Mouse (Mus musculus) stomach, embryonic 15.5 days (tissue): Measurements from ENCODE around the gene Fut1. TPM values are rescaled to one million over a fixed set of nuclear protein-coding genes. Genes with fewer than 3 reads are reported as not detected.
A peak's percentile ranks its signal among the peaks of the same experiment; 100 is the strongest.

ENCODE experiments used
- ATAC-seq: fragments of 200-750 bp; cut with Nextera tagmentation; 2 replicates; pipeline ENCODE4 v1.8.0; 2017; ENCODE audit warnings: low read depth, moderate number of reproducible peaks, moderate TSS enrichment; ENCODE audit not compliant: insufficient read depth, low FRiP score
- H3K27ac ChIP-seq: fragments of 300-500 bp; sonication (generic); 2 replicates; pipeline ENCODE4 v1.5.1; 2015; ENCODE audit warnings: mild to moderate bottlenecking, inconsistent platforms
- H3K27me3 ChIP-seq: fragments of 300-500 bp; sonication (generic); replicated peaks from 2 replicates; pipeline ENCODE4 v1.6.1; 2015; ENCODE audit warnings: inconsistent platforms
- H3K36me3 ChIP-seq: fragments of 300-500 bp; sonication (generic); 2 replicates; pipeline ENCODE4 v1.6.1; 2015; ENCODE audit warnings: inconsistent platforms
- H3K4me1 ChIP-seq: fragments of 300-500 bp; sonication (generic); 2 replicates; pipeline ENCODE4 v1.6.1; 2015; ENCODE audit warnings: inconsistent platforms
- H3K4me2 ChIP-seq: fragments of 300-500 bp; sonication (generic); 2 replicates; pipeline ENCODE4 v1.6.1; 2015; ENCODE audit warnings: mild to moderate bottlenecking, inconsistent platforms
- H3K4me3 ChIP-seq: fragments of 300-500 bp; sonication (generic); replicated peaks from 2 replicates; pipeline ENCODE4 v1.5.1; 2015; ENCODE audit warnings: inconsistent platforms
- H3K9ac ChIP-seq: fragments of 300-500 bp; sonication (generic); 2 replicates; pipeline ENCODE4 v1.6.1; 2015; ENCODE audit warnings: inconsistent platforms
- H3K9me3 ChIP-seq: fragments of 300-500 bp; sonication (generic); 2 replicates; pipeline ENCODE4 v1.6.1; 2016; ENCODE audit warnings: inconsistent platforms
- WGBS: fragments of 180-500 bp; shearing (Covaris S2); methylation state at CpG from one replicate; pipeline ENCODE4 v1.1.7; 2015; 5-methylcytosine and 5-hydroxymethylcytosine counted together
- polyA plus RNA-seq: library from polyadenylated mRNA; unstranded; fragments of >200 nt; fragmentation: Nextera tagmentation; extraction: Ambion mirVana; gene quantifications from 2 replicates; pipeline ENCODE4 v1.2.1, GENCODE M21; 2015

The Fut1 gene
- polyA plus RNA-seq, 1 experiment from 2014 or later = 0.76 TPM

- Histone ChIP-seq H3K27me3 (no peaks in the 10 kb centered on the region), H3K4me3 (peak overlapping the region; percentile 27), H3K4me1 (peaks cover 3% of the 10 kb centered on the region; the same call in 1 of the 2 replicates), H3K4me2 (peak overlapping the region; percentile 46), H3K9me3 (no peaks in the 10 kb centered on the region), H3K36me3 (peaks cover 10% of the 10 kb centered on the region), H3K9ac (no peak overlapping the region), H3K27ac (no peak overlapping the region)
- WGBS = 4% methylated on average over 19 of the region's 19 CpGs
- peak; percentile 93 for ATAC-seq
These were observed 27.9 kb upstream of the Fut1 start for GRCm38 (mm10) chr7:45589173-45589572.

- ATAC-seq = no peak
- H3K27ac ChIP-seq = no peak overlapping the region
- no peak overlapping the region for H3K9ac ChIP-seq
- H3K36me3 ChIP-seq = peaks cover 7% of the 10 kb centered on the region
- H3K4me3 ChIP-seq = no peak overlapping the region
- peaks cover 3% of the 10 kb centered on the region; the same call in 1 of the 2 replicates for H3K4me1 ChIP-seq
- no peaks in the 10 kb centered on the region for H3K27me3 ChIP-seq
- WGBS = 95% methylated on average over 5 of the region's 5 CpGs
- no peak overlapping the region for H3K4me2 ChIP-seq
- no peaks in the 10 kb centered on the region for H3K9me3 ChIP-seq
These were observed 27.2 kb upstream of the Fut1 start for GRCm38 (mm10) chr7:45589898-45590297.

- no peak overlapping the region for H3K4me2 ChIP-seq
- WGBS = 51% methylated on average over 3 of the region's 3 CpGs
- no peak overlapping the region for H3K4me3 ChIP-seq
- no peak for ATAC-seq
- no peak overlapping the region for H3K9ac ChIP-seq
- no peaks in the 10 kb centered on the region for H3K9me3 ChIP-seq
- peaks cover 3% of the 10 kb centered on the region; the same call in 1 of the 2 replicates for H3K4me1 ChIP-seq
- no peak overlapping the region for H3K27ac ChIP-seq
- no peaks in the 10 kb centered on the region; the same call in 1 of the 2 replicates for H3K36me3 ChIP-seq
- no peaks in the 10 kb centered on the region for H3K27me3 ChIP-seq
These were observed 26.2 kb upstream of the Fut1 start for GRCm38 (mm10) chr7:45590874-45591273.

GRCm38 (mm10) chr7:45591880-45592279 is 25.2 kb upstream of the Fut1 start:
- H3K4me2 ChIP-seq = no peak overlapping the region
- H3K9ac ChIP-seq = no peak overlapping the region
- H3K27ac ChIP-seq = no peak overlapping the region
- no peak for ATAC-seq
- no peaks in the 10 kb centered on the region for H3K36me3 ChIP-seq
- no peaks in the 10 kb centered on the region for H3K9me3 ChIP-seq
- 66% methylated on average over 7 of the region's 7 CpGs for WGBS
- peaks cover 3% of the 10 kb centered on the region; the same call in 1 of the 2 replicates for H3K4me1 ChIP-seq
- no peak overlapping the region for H3K4me3 ChIP-seq
- no peaks in the 10 kb centered on the region for H3K27me3 ChIP-seq

- H3K27me3 ChIP-seq = no peaks in the 10 kb centered on the region
- no peak overlapping the region for H3K4me3 ChIP-seq
- no peaks in the 10 kb centered on the region for H3K9me3 ChIP-seq
- no peak overlapping the region for H3K4me2 ChIP-seq
- 20% methylated on average over 10 of the region's 10 CpGs for WGBS
- no peaks in the 10 kb centered on the region for H3K36me3 ChIP-seq
- peaks cover 3% of the 10 kb centered on the region; the same call in 1 of the 2 replicates for H3K4me1 ChIP-seq
- ATAC-seq = no peak
- no peak overlapping the region for H3K9ac ChIP-seq
- no peak overlapping the region for H3K27ac ChIP-seq
These were observed 23.8 kb upstream of the Fut1 start for GRCm38 (mm10) chr7:45593118-45593815.

GRCm38 (mm10) chr7:45595176-45595575 is 21.9 kb upstream of the Fut1 start:
- no peaks in the 10 kb centered on the region for H3K27me3 ChIP-seq
- 80% methylated on average over 4 of the region's 4 CpGs for WGBS
- no peak for ATAC-seq
- no peak overlapping the region for H3K4me2 ChIP-seq
- no peak overlapping the region for H3K9ac ChIP-seq
- 0 out of 2 replicates have a peak, but pooled peaks cover 3% of the 10 kb centered on the region for H3K4me1 ChIP-seq
- no peak overlapping the region for H3K27ac ChIP-seq
- no peaks in the 10 kb centered on the region for H3K36me3 ChIP-seq
- H3K4me3 ChIP-seq = no peak overlapping the region
- H3K9me3 ChIP-seq = no peaks in the 10 kb centered on the region

GRCm38 (mm10) chr7:45596107-45596506 is 21.0 kb upstream of the Fut1 start:
- 81% methylated on average over 1 of the region's 1 CpGs for WGBS
- no peaks in the 10 kb centered on the region for H3K9me3 ChIP-seq
- ATAC-seq = no peak

GRCm38 (mm10) chr7:45597013-45597412 is 20.1 kb upstream of the Fut1 start:
- Histone ChIP-seq H3K36me3 (no peaks in the 10 kb centered on the region), H3K9me3 (no peaks in the 10 kb centered on the region), H3K4me3 (no peak overlapping the region), H3K4me1 (peaks cover 3% of the 10 kb centered on the region; the same call in 1 of the 2 replicates), H3K4me2 (no peak overlapping the region), H3K9ac (no peak overlapping the region), H3K27me3 (no peaks in the 10 kb centered on the region), H3K27ac (no peak overlapping the region)
- 83% methylated on average over 5 of the region's 5 CpGs for WGBS
- ATAC-seq = no peak

More at GRCm38 (mm10) chr7:45596107-45596506, 21.0 kb upstream of the Fut1 start:
- H3K36me3 ChIP-seq = no peaks in the 10 kb centered on the region
- no peaks in the 10 kb centered on the region for H3K27me3 ChIP-seq
- H3K4me2 ChIP-seq = no peak overlapping the region
- no peak overlapping the region for H3K4me3 ChIP-seq
- no peak overlapping the region for H3K9ac ChIP-seq
- H3K4me1 ChIP-seq = 0 out of 2 replicates have a peak, but pooled peaks cover 3% of the 10 kb centered on the region
- H3K27ac ChIP-seq = no peak overlapping the region

GRCm38 (mm10) chr7:45597527-45597926 is 19.6 kb upstream of the Fut1 start:
- H3K27ac ChIP-seq = no peak overlapping the region
- no peaks in the 10 kb centered on the region for H3K27me3 ChIP-seq
- H3K4me2 ChIP-seq = no peak overlapping the region
- ATAC-seq = no peak
- H3K36me3 ChIP-seq = no peaks in the 10 kb centered on the region
- 93% methylated on average over 6 of the region's 6 CpGs for WGBS
- H3K9me3 ChIP-seq = no peaks in the 10 kb centered on the region
- H3K4me3 ChIP-seq = no peak overlapping the region
- no peak overlapping the region for H3K9ac ChIP-seq
- H3K4me1 ChIP-seq = peaks cover 3% of the 10 kb centered on the region; the same call in 1 of the 2 replicates

- Histone ChIP-seq H3K27ac (no peak overlapping the region), H3K4me1 (peaks cover 3% of the 10 kb centered on the region; the same call in 1 of the 2 replicates), H3K9ac (no peak overlapping the region), H3K36me3 (no peaks in the 10 kb centered on the region), H3K27me3 (no peaks in the 10 kb centered on the region), H3K4me2 (peak overlapping the region; percentile 12; the same call in 1 of the 2 replicates), H3K9me3 (no peaks in the 10 kb centered on the region), H3K4me3 (no peak overlapping the region)
- 42% methylated on average over 18 of the region's 18 CpGs for WGBS
- peak; percentile 48; the same call in 1 of the 2 replicates for ATAC-seq
These were observed 17.9 kb upstream of the Fut1 start for GRCm38 (mm10) chr7:45598960-45599879.

- no peaks in the 10 kb centered on the region for H3K9me3 ChIP-seq
- no peak overlapping the region for H3K4me3 ChIP-seq
- H3K4me1 ChIP-seq = no peaks in the 10 kb centered on the region; the same call in 1 of the 2 replicates
- no peak overlapping the region for H3K9ac ChIP-seq
- H3K27me3 ChIP-seq = no peaks in the 10 kb centered on the region
- WGBS = 68% methylated on average over 9 of the region's 9 CpGs
- no peak for ATAC-seq
- H3K4me2 ChIP-seq = no peak overlapping the region; the same call in 1 of the 2 replicates
- H3K27ac ChIP-seq = peak overlapping the region; percentile 67
- H3K36me3 ChIP-seq = no peaks in the 10 kb centered on the region
These were observed 11.3 kb upstream of the Fut1 start for GRCm38 (mm10) chr7:45605704-45606289.
